Mouse (Mus musculus) yolk sac, embryonic 10.5 days (tissue): ENCODE results near the gene Klk10.

Experiments used
- DNase-seq: peaks from one replicate; pipeline ENCODE4 v3.0.0-alpha.2; 2017; ENCODE audit warnings: low spot score

The Klk10 gene

DNA sequence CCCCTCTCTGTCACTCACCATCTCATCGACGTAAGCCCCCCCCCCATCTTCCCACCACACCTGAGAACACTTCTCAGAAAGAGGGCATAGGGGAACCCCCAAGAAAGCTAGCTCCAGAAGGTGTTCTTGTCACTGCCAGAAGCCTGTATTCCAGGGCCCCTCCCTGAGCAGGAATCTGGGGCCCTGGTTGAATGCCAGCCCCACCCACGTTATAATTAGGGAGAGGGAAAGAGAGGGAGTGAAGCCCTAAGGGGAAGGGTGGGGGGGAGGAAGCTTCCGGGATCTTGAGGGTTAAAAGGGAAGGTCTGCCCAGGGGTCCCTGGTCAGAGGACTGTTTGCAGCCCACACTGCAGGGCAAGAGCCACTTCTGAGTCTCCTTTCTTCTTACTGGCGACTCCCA is at the start of gene Klk10:
Klk10 (plus strand) TSS at position 290 of the 400 bp plus-strand sequence.
- DNase-seq: no peak

DNA sequence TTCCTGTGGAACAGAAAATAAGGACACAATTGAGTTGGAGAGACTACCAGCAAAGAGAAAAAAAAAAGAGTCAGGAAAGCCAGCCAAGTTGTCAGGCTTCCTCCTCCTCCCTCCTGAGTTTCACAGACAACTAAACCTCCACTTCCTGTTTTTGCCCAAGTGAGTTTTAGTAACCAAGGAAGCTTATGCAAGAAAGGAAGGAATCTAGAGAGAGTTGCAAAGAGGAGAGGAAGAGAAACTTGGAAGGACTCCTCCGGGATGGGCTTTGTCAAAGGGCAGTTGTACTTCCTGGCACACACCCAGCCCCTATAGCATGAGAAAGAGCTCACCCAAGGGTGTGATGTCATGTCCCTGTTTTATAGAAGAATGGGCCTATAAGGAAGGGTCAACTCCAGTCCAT is 33.0 kb upstream of the Klk10 start:
- DNase-seq: no peak

DNA sequence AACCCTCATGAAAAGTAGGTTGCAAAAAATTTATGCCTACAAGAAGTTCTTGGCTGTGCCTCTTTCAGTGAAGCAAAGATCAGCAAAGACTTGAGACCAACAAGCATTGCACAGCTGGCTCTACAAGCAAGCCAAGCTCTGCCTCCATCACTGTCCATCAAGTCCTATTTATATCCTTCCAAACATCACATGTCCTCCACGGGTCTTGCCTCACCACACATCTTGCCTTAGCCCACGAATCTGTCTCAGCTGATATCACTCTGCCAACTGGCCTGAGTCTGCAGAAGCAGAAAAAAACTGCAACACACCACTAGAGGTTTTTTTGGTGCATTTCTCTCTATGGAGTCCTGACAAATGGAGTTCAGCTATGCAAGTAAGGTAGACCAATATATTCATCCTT is 28.0 kb upstream of the Klk10 start:
- no peak for DNase-seq

DNA sequence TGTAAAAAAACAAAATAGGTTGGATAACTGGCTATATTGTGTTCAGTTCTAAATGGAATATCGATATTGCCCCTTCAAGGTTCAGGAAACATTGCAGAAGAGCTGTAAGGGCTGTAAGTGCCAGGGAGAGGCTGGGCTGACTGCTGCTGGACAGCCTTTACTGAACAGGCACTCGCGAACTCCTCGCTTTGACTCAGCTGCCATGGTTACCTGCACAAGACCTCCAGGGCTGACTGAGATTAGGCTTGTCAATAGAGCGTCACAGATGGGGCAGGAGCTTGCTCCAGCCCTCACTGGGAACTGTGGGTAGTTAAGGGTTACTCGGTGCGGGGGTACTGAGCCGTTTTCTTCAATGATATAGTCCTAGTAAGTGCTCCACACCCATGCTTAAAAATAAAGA is 14.4 kb upstream of the Klk10 start:
- DNase-seq: no peak

DNA sequence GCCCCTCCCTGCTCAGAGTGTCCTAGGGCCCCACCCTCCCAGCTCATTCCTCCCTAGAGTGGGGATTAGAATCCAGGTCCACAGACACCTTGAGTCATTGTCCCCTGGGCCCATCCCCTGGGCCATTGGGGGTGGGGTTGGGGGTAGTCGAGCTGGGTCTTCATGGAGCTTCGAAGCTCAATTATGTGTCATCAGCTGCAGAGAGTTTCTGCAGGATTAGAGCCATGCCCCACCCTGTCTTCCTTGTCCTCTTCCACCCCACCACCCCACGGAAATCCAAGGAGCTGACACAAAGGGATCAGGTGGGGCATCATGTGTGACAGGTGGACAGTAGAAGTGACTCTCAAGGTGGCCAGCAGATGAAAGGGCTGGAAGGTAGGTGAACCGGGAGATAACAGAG is 12.2 kb upstream of the Klk10 start, which contains the start of gene Klk12:
Klk12 (plus strand) TSS at position 301 of the 400 bp plus-strand sequence.
- DNase-seq: no peak

DNA sequence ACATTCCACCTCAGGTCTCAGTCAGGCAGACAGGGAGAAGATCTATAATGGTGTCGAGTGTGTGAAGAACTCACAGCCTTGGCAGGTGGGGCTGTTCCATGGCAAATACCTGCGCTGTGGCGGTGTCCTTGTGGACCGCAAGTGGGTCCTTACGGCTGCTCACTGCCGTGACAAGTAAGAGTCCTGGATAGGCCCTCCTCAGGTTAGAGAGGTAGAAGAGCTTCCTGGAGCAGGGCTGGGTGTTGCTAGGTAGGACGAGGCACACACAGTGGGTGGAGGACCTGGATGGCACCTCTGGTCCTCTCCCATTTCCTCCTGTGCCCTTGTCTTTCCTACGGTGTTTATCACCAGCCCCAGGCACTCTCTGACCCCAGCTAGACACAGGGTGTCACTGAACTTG is 11.2 kb upstream of the Klk10 start:
- DNase-seq: no peak

DNA sequence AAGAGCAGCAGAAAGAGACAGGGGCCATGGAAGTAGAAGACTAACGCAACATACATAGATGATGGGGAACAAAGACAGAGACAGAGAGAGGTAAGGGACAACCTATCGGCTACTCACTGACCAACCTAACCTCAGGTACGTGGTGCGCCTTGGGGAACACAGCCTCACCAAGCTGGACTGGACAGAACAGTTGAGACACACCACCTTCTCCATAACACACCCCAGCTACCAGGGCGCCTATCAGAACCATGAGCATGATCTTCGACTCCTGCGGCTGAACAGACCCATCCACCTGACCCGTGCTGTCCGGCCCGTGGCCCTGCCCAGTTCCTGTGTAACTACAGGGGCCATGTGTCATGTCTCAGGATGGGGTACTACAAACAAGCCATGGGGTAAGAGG is 10.1 kb upstream of the Klk10 start:
- no peak for DNase-seq

DNA sequence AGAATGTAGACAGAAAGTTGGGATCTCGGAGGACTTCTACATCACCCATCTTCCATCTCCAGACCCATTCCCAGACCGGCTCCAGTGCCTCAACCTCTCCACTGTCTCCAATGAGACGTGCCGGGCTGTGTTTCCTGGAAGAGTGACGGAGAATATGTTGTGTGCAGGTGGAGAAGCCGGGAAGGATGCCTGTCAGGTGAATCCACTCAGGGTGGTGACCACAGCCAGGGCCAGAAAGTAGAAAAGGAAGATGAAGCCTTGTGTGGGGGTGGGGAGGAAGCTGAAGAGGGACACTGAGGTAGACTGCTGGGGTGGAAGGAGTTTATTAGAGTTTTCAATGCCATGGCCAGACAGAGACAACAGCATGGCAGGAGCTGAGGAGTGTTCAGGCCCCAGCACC is 8.9 kb upstream of the Klk10 start:
- no peak for DNase-seq

DNA sequence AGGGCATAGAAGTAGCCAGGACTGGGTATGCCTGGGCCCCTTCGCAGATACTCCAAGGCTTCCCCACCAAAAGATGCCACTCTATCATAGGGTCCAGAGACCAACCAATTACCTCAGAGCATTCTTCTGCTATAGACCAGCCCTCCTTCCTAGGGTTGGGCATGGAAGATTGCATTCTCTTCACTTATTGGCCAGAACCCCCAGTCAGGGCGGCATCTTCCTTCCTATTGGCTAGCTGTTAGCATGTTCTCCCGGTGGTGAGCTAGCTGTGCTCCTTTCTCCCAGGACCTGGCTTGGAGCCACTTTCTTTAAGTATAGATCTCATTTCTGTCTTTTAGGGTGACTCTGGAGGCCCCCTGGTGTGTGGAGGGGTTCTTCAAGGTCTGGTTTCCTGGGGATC is 7.9 kb upstream of the Klk10 start:
- DNase-seq: no peak

DNA sequence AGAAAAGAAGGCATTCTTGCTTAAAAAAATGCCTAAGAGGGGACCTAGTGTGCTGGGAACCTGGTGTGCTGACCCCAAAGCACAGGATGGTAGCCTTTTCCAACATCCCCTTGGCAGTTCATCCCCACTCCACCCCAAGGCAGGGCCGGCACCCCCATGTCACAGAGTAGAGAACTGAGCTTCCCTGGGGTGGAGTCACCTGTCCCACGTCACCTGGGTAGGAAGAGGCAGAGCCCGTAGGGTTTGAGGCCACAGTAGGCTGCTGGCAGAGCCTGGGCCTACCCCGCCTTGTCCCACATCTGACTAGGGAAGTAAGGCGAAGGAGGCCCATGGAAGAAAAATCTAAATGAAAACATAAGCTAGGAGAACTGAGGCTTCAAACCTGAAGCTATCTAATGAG is 6.5 kb upstream of the Klk10 start, which contains the start of gene Klk11:
Klk11 (plus strand) TSS at position 241 of the 400 bp plus-strand sequence.
- no peak for DNase-seq

DNA sequence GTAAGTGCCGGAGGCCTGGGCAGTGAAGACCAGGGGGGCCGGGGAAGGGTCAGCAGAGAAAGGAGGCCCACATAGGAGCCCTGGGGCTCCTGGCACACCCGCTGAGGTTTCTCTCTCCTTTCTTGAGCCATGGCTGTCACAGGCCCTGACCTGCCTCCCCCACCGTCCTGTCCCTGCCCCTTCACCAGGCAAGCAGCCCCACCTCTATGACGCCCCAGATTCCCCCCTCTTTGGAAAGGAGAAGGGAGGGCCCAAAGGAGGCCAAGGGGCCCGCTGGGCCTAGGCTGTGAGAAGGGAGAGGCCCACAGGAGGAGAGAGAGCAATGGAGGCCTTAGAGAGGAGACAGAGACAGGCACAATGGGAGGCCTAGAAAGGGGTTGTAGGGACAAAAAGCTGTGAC is 6.0 kb upstream of the Klk10 start:
- DNase-seq: no peak

DNA sequence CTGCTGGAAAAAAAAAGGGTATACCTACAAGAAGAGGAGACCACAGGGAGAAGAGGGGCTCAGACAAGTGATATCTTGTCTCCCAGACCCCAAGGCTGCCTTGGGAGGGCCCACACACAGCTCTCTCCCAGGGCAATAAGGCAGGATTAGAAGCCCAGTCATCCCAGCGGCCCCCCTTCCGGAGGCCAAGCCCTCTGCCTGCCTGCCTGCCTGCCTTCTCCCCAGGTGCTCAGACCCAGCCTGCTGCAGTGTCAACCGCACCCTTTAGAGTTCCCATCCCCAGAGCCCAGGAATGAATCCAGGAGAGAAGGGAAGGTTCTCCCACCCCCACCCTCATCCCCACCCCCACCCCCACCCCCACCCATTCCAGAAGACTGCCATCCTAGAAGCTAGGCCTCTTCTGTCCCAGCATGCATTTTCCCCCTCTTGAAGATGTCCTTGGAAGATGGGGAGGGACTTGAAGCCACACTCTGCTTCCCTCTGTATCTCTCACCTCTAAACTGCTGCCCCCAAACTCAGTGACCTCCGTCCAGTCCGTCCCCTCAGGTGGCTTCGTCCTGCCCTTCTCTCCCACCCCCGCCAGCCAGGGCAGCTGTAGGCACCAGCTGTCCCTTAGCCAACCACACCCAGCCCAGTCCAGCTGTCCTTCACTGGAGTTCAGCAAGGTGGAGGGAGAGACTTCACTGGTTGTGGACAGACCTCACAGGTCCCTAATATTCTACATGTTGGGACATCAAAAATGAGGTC is 5.4 kb upstream of the Klk10 start:
- no peak for DNase-seq

DNA sequence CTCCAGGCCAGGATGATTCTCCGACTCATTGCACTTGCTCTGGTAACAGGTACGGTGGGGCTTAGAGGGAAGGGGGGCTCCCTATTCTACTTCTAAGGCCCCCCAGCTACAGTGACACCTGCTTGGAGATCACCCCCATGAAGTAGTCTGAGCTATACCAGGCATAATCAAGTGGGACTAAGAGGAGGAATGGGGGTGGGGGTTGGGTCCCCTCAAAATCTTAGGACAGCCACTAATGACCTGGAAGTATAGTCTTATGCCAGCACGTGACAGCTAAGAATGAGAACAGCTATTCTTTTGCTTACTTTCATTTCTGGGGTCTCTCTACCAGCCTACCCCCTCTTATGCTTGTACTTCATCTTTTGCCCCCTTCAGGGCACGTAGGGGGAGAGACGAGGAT is 4.3 kb upstream of the Klk10 start:
- no peak for DNase-seq

DNA sequence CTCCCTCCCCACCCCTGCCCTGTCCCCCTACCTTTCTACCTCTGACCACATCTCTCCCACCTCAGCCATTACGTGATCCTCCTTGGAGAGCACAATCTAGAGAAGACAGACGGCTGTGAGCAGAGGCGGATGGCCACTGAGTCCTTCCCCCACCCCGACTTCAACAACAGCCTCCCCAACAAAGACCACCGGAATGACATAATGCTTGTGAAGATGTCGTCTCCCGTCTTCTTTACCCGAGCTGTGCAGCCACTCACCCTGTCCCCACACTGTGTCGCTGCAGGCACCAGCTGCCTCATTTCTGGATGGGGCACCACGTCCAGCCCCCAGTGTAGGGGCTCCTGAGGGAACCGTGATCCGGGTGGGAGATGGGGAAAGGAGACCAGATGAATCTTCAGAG is 3.4 kb upstream of the Klk10 start:
- DNase-seq: no peak

DNA sequence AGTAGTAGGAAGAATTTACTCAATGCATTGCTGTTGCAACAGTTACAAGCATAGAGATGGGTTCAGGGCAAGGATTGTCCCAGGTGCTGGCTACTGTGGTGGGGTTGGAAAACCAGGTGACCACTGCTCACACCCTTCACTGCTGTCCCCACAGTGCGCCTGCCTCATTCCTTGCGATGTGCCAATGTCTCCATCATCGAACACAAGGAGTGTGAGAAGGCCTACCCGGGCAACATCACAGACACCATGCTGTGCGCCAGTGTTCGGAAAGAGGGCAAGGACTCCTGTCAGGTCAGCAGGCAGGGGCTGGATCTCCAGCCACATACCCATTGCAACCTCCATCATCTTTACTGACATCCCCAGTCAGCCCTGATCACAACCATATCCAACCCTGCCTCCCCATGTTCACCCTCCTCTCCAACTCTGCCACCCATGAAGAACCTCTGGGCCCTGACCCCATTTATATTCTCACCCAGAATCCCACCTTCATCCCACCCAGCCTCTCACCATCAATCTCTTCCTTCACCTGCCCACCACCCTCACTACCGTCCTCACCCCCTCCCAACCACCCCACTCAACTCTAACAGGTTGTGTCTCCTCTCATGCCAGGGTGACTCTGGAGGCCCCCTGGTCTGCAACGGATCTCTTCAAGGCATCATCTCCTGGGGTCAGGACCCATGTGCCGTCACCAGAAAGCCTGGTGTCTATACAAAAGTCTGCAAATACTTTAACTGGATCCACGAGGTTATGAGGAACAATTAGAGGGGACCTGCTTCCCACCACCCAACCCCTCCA is 2.5 kb upstream of the Klk10 start:
- DNase-seq: no peak

DNA sequence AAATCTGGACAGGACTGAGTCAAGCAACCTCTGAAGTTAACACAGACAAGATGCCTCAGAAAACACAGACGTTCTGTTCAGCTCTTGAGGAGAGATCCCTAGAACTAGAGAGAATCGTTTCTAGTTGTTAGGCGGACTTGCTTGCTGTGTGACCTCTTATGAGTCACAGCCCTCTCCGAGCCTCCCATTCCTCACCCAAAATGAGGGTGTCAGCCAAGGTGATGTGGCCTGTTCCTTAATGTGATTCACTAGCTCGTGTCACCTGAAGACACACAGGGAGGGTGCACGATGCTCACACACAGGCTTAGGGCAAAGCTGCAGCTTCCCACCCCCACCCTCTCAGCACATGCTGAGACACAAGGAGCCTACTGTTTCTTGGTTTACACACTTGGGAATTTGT is 594 bp upstream of the Klk10 start:
- DNase-seq: no peak

DNA sequence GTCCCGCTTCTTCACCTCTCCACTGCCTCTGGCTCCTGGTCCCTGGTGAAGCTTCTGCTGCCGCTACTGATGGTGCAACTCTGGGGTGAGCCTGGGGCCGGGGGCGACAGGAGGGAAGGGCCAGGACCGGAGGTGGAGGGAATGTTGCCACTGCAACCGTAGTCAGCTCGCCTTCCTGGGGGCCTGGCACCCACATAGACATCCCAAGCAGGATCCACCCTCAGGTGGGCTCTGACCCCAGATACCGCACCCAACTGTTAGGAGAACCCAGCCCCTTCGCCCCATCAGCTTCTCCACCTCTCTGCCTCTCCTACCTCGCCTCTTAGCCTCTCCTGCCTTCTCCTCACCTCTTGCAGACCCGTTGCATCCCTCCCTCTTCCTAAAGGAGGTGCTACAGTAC is 706 bp downstream of the Klk10 start:
- DNase-seq: no peak

DNA sequence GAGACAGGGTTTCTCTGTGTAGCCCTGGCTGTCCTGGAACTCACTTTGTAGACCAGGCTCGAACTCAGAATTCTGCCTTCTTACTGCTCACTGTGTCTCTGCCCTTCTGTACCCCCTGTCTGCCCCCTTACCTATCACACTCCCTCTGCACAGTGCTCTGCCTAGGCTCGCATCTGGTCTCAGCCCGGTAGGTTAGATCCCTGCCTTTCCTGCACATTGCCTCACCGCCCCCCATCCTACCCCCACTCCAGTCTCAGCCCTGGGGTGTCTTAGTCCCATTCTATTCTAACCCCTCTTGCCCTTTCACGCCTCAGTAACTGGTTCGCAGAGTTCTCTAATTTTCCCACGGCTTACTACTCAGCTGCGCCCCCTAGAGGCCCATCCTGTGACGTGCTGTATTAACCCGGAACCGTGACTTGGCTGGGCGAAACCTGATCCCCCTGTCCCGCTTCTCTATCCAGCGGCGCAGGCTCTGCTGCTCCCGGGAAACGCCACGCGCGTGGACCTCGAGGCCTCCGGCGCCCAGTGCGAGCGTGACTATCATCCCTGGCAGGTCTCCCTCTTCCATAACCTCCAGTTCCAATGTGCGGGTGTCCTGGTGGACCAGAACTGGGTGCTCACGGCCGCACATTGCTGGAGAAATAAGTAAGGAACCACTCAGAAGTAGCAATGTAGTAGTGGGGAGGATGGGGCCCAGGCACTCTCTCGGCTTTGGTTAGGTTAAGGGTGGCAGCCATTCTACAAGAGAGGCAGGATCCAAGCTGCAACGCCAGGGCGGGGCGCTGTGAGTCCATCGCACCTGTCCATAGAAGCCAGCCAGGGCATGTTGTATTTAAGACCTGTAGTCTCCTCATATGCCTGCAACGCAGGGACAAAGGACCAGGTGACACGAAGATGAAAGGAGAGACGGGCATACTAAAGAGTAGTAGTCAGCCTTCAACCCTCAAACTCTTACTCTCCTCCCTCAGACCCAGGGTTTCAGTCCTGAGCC is 1.7 kb downstream of the Klk10 start:
- peak; percentile 40 for DNase-seq

DNA sequence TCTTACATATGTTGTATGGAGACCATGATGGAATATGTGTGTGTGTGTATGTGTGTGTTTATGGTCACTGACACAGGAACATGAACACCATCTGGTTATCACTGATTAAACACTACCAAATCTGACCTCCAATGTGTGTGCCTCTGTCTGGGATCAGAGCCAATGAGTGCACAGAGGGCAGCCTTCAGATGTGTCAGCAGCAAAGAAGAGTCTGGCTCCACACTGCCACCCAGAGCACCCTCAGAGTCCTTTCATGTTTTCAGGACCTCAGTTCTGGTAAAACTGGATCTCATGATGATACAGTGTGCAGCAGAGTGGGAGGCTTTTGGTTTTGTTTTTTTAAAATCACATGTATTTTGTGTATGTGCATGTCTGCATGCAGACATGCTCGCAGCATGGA is 4.5 kb downstream of the Klk10 start:
- no peak for DNase-seq

DNA sequence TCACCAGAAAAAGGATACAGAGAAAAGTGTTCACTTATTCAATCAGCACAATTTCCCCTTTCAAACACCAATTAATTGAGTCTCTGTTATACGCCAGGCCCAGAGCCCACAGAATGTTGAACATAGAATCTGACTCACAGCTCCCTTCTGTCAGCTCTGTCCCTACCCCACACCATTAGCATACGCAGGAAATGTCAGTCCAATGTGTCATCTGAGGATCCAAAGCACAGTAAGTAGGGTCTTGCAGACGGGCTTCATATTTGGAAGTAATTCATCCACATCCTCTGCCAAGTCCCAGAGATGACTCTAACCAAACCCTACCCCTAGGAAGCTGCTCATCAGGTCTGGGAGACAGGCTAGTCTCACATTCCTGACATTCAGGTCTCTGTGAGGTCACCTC is 7.3 kb downstream of the Klk10 start:
- DNase-seq: no peak

DNA sequence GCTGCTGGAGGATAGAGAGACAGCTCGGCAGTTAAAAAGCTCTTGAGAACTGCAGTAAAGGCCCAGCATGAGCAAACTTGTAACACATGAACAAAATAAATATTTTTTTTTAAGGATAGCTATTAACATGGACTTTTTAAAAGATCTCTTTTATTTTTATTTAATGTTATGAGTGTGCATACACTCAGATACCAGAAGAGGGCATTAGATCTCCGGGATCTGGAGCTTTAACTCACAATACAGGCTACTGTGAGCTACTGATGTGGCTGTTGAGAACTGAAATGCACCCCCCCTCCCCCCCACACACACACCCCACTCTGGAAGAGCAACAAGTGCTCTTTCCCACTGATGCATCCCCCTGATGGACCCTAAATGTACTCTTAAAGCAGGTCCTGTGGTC is 8.5 kb downstream of the Klk10 start:
- DNase-seq: no peak

DNA sequence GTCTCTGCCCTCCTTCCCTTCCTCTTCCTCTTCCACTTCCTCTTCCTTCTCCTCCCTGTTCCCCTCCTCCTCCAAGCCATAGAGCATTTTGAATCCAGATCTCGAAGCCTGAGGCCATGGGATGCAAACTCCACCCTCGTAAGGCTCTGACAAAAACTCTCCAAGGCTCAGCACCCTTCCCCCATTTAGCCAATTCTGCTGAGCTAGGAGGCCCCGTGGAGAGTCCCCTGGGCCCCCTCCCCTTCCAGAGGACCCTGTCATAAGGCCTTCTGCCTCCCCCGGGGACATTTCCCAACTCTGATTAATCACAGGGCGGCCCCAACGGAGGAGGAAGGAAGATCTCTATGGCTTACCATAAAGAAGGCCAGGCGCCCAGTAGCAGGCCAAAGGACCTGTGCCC is 10.8 kb downstream of the Klk10 start, which contains the start of gene Klk9:
Klk9 (plus strand) TSS at position 301 of the 400 bp plus-strand sequence.
- DNase-seq: no peak
